Mouse (Mus musculus): Measurements from ENCODE around the gene Tas1r1.

DNA sequence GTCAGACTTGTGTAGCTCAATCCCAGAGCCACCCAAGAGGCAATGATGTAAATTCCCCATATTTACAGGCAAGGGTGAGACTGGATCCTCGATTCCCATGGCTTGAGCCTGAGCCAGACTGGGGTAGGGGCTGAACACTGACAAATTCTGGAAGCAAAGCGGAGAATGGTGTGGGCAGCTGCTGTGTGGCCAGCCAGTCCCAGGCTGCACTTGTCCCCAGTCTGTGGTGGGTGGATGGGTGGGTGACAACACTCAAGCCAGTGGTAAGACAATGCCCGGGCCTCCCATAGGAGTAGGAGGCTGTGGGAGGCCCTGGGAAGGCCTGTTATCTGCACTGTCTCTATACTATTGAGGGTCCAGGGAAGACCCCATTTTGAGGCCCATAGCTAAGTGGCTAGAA lies 30.9 kb upstream of the Tas1r1 start:
- TF ChIP-seq CTCF (IDR thresholded peaks at IDR 0.05; ENCODE audit: low read depth) (no peak), EP300 (IDR thresholded peaks at IDR 0.05; ENCODE audit: low read depth) (no peak)

Measured in liver, postnatal 0 days (tissue).